Mouse (Mus musculus) myocyte (in vitro differentiated cells): ENCODE measurements at regions not wholly inside any gene's neighbourhood (a gene's known extent, or its start where the extent isn't known, plus 50 kb on each side); places are given as distances from the start of the nearest gene placed in this dataset.

ENCODE experiments used
- E2F4 ChIP-seq: IDR thresholded peaks from one replicate; pipeline ENCODE4 v1.6.1; 2011; ENCODE audit warnings: mild to moderate bottlenecking, control low read depth, moderate library complexity; ENCODE audit not compliant: insufficient read depth
- MYOD1 ChIP-seq, 3 experiments: IDR thresholded peaks; one replicate each; pipeline ENCODE4 v1.6.1; 2011; ENCODE audit warnings: control low read depth in 2 of 3, low read depth in 2 of 3, mild to moderate bottlenecking in 2 of 3, moderate library complexity in 1 of 3; ENCODE audit not compliant: insufficient read length in 2 of 3, control insufficient read depth in 1 of 3
- MYOG ChIP-seq, 3 experiments: IDR thresholded peaks; one replicate each; pipeline ENCODE4 v1.6.1; 2011; ENCODE audit warnings: control low read depth in 2 of 3, low read depth in 2 of 3, mild to moderate bottlenecking in 2 of 3; ENCODE audit not compliant: insufficient read length in 2 of 3, control insufficient read depth in 1 of 3, insufficient read depth in 1 of 3
- POLR2A ChIP-seq: IDR thresholded peaks from one replicate; pipeline ENCODE4 v1.6.1; 2011; ENCODE audit warnings: low read depth, mild to moderate bottlenecking, control low read depth, moderate library complexity; ENCODE audit not compliant: insufficient read length
- TCF12 ChIP-seq: IDR thresholded peaks from one replicate; pipeline ENCODE4 v1.6.1; 2011; ENCODE audit warnings: mild to moderate bottlenecking, control low read depth; ENCODE audit not compliant: poor library complexity, insufficient read depth, severe bottlenecking
- USF1 ChIP-seq: IDR thresholded peaks from one replicate; pipeline ENCODE4 v1.6.1; 2011; ENCODE audit warnings: low read depth, mild to moderate bottlenecking, control low read depth, moderate library complexity

DNA sequence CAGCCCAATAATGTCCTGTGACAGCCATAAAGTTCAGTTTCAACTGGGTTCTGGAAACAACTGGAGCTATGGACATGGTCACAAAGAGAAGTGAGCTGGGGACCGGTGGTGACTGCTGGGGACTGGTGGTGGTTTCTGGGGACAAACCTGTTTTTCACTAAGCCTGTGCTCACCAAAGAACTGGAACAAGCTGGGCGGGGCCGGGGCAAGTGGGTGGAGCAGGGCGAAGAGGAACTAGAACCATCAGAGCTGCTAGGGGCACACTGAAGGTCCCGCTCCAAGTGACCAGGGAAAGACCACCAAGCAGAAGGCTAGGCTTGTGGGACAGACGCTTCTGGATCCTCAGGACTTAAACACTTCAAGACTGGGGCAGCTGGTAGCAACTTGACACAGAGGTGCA is 424.7 kb downstream of the Ptpru start:
- no peak for TF ChIP-seq USF1
- no peak for TF ChIP-seq POLR2A
- no peak for TF ChIP-seq E2F4
- no peak for TF ChIP-seq TCF12
- TF ChIP-seq MYOG (IDR thresholded peaks at IDR 0.05; ENCODE audit: control insufficient read depth in 1 of 3, insufficient read depth in 1 of 3, insufficient read length in 2 of 3, low read depth in 2 of 3): no peak
- no peak for TF ChIP-seq MYOD1 (IDR thresholded peaks at IDR 0.05; ENCODE audit: control insufficient read depth in 1 of 3, insufficient read length in 2 of 3, low read depth in 2 of 3)
